Mouse (Mus musculus) liver, adult 2 months (tissue): ENCODE data around the gene Ankrd35. TPM values are rescaled to one million over a fixed set of nuclear protein-coding genes. Genes with fewer than 3 reads are reported as not detected.
"Not testable (repeated sequence)": the region's sequence is repeated elsewhere in the genome, so short reads cannot be mapped to it uniquely, and the experiment has no call there.

Experiments
- DNase-seq: peaks from one replicate; pipeline ENCODE4 v3.0.0-alpha.2; 2011; ENCODE audit warnings: low read depth, low spot score; ENCODE audit errors: extremely low read depth
- H3K27ac ChIP-seq: fragments of 200-500 bp; replicated peaks from 2 replicates; pipeline ENCODE4 v1.5.1; 2012; ENCODE audit warnings: low read depth, mild to moderate bottlenecking, control low read depth, inconsistent platforms, low read length; ENCODE audit not compliant: insufficient read depth
- H3K27me3 ChIP-seq: fragments of 200-500 bp; 2 replicates; pipeline ENCODE4 v1.6.1; 2012; ENCODE audit warnings: mild to moderate bottlenecking, moderate library complexity, low read length, inconsistent platforms; ENCODE audit not compliant: control insufficient read depth, insufficient read depth
- H3K36me3 ChIP-seq: fragments of 200-500 bp; 2 replicates; pipeline ENCODE4 v1.6.1; 2012; ENCODE audit warnings: low read length, inconsistent platforms; ENCODE audit not compliant: control insufficient read depth, insufficient read depth
- H3K4me1 ChIP-seq: fragments of 200-500 bp; 2 replicates; pipeline ENCODE4 v1.6.1; 2011; ENCODE audit warnings: low read length; ENCODE audit not compliant: control insufficient read depth, insufficient read depth
- H3K4me3 ChIP-seq: fragments of 200-500 bp; 2 replicates; pipeline ENCODE4 v1.5.1; 2011; ENCODE audit warnings: low read depth, mild to moderate bottlenecking, control low read depth, low read length, moderate library complexity; ENCODE audit not compliant: insufficient read depth
- H3K79me2 ChIP-seq: fragments of 200-500 bp; 2 replicates; pipeline ENCODE4 v1.6.1; 2012; ENCODE audit warnings: inconsistent platforms, mild to moderate bottlenecking, low read length, moderate library complexity; ENCODE audit not compliant: control insufficient read depth, insufficient read depth
- H3K9ac ChIP-seq: fragments of 200-500 bp; 2 replicates; pipeline ENCODE4 v1.6.1; 2012; ENCODE audit warnings: low read depth, mild to moderate bottlenecking, control low read depth, inconsistent platforms, low read length
- CTCF ChIP-seq: fragments of 200-500 bp; IDR thresholded peaks from 2 replicates; pipeline ENCODE4 v1.5.1; 2011; ENCODE audit warnings: low read depth, low read length, control low read depth
- POLR2A ChIP-seq: fragments of 200-500 bp; IDR thresholded peaks from 2 replicates; pipeline ENCODE4 v1.6.1; 2011; ENCODE audit warnings: low read length, control low read depth; ENCODE audit not compliant: insufficient read depth; ENCODE audit errors: extremely low read depth
- WGBS: fragments of 180-500 bp; shearing (Covaris S2); methylation state at CpG from one replicate; pipeline ENCODE4 v1.1.7; 2018; 5-methylcytosine and 5-hydroxymethylcytosine counted together
- polyA plus RNA-seq: library from polyadenylated mRNA; depleted of rRNA; stranded (reverse); fragments of >200 nt; gene quantifications from 2 replicates; pipeline ENCODE4 v1.2.3, GENCODE M21; 2012
- total RNA-seq: library from RNA; depleted of rRNA; stranded (reverse); fragments of >200 nt; gene quantifications from 2 replicates; pipeline ENCODE4 v1.2.3, GENCODE M21; 2014

Ankrd35 gene
- total and polyA plus RNA-seq, 2 experiments: 0.07 TPM; not detected in 1

GRCm38 (mm10) chr3:96729403-96729784, 59.5 kb downstream of the Ankrd35 start:
- Histone ChIP-seq H3K4me3 (no peak overlapping the region), H3K27ac (no peak overlapping the region), H3K9ac (no peak overlapping the region), H3K79me2 (peaks cover 31% of the 10 kb centered on the region), H3K27me3 (no peaks in the 10 kb centered on the region), H3K4me1 (peaks cover 9% of the 10 kb centered on the region), H3K36me3 (no peaks in the 10 kb centered on the region)
- TF ChIP-seq CTCF: no peak
- no peak for TF ChIP-seq POLR2A
- no peak for DNase-seq
- 46% methylated on average over 3 of the region's 3 CpGs for WGBS

DNA sequence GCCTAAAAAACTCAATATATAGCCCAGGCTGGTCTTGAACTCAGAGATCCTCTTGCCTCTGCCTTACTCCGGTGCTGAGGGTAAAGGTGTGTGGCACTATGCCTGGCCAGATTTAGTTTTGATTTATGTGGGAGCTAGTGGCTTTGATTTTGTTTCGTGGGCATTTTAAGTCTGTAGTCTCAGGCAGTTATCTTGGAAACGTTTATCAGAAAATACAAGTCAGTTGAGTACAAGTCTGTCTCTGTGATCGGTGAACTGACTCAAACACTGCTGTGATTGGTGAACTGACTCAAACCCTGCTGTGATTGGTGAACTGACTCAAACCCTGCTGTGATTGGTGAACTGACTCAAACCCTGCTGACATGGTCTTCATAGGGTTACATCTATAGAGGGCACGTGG, 60.9 kb downstream of the Ankrd35 start:
- H3K27ac ChIP-seq: no peak overlapping the region; the same call in 1 of the 2 replicates

GRCm38 (mm10) chr3:96733984-96734383, 64.1 kb downstream of the Ankrd35 start:
- TF ChIP-seq POLR2A (no peak), CTCF (no peak)
- Histone ChIP-seq H3K9ac (no peak overlapping the region), H3K79me2 (peaks cover 40% of the 10 kb centered on the region), H3K36me3 (no peaks in the 10 kb centered on the region), H3K27ac (no peak overlapping the region), H3K4me1 (peaks cover 19% of the 10 kb centered on the region), H3K27me3 (no peaks in the 10 kb centered on the region), H3K4me3 (no peak overlapping the region)
- no peak for DNase-seq
- 84% methylated on average over 1 of the region's 1 CpGs for WGBS

More for the DNA sequence above, 60.9 kb downstream of the Ankrd35 start:
- WGBS: 53% methylated on average over 5 of the region's 5 CpGs
- no peaks in the 10 kb centered on the region for H3K27me3 ChIP-seq
- no peak overlapping the region for H3K4me3 ChIP-seq
- DNase-seq: no peak
- no peaks in the 10 kb centered on the region for H3K36me3 ChIP-seq
- no peak overlapping the region for H3K9ac ChIP-seq
- H3K4me1 ChIP-seq: peaks cover 9% of the 10 kb centered on the region
- TF ChIP-seq POLR2A (no peak), CTCF (no peak)
- peaks cover 31% of the 10 kb centered on the region for H3K79me2 ChIP-seq

DNA sequence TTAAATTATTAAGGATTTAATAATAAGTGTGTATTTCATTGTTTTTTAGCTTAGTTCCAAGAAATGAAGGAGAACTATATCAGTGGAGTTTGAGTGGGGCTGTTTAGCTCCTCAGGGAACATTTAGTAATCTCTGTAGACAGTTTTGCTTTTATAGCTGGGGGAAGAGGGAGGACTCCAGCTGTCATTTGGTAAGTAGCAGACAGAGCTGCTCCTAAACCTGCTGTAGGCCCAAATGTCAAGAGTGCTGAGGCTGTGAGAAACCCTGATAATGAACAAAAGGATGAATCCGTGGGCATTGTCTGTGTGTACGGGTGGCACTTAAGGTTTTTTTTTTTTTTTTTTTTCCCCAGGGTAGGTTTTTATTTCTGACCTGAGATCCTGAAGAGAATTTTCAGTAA, 65.3 kb downstream of the Ankrd35 start:
- Histone ChIP-seq H3K4me3 (no peak overlapping the region), H3K79me2 (peaks cover 41% of the 10 kb centered on the region), H3K9ac (no peak overlapping the region), H3K27ac (no peak overlapping the region), H3K4me1 (peaks cover 17% of the 10 kb centered on the region), H3K36me3 (no peaks in the 10 kb centered on the region), H3K27me3 (no peaks in the 10 kb centered on the region)
- no peak for DNase-seq
- 81% methylated on average over 2 of the region's 2 CpGs for WGBS
- no peak for TF ChIP-seq POLR2A
- no peak for TF ChIP-seq CTCF

GRCm38 (mm10) chr3:96737013-96737740, 67.2 kb downstream of the Ankrd35 start:
- no peak for TF ChIP-seq CTCF
- H3K27ac ChIP-seq: peak overlapping the region; percentile 29
- H3K9ac ChIP-seq: no peak overlapping the region
- H3K79me2 ChIP-seq: peaks cover 29% of the 10 kb centered on the region; the same call in 1 of the 2 replicates
- 3% methylated on average over 1 of the region's 1 CpGs for WGBS
- peaks cover 11% of the 10 kb centered on the region for H3K4me1 ChIP-seq
- H3K36me3 ChIP-seq: no peaks in the 10 kb centered on the region
- no peaks in the 10 kb centered on the region for H3K27me3 ChIP-seq
- DNase-seq: peak; percentile 93
- H3K4me3 ChIP-seq: no peak overlapping the region

DNA sequence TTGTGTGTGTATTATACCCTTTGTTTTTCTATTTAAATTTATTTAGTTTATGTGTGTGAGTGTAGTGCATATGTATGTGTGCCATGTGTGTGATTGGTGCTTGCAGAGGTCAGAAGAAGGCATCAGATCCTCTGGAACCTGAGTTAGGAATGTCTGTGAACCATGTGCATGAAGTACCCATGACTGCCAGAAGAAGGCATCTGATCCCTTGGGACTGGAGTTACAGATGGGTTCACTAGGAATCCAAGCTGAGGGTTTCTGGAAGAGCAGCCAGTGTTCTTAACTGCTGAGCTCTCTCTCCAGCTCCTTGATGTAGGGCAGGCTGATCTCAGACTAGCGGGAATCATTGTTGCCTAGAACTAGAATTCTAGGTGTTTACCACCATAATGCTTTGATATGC, 68.1 kb downstream of the Ankrd35 start:
- no peak for DNase-seq
- Histone ChIP-seq H3K36me3 (no peaks in the 10 kb centered on the region), H3K4me3 (no peak overlapping the region), H3K27me3 (no peaks in the 10 kb centered on the region), H3K9ac (no peak overlapping the region), H3K79me2 (peaks cover 24% of the 10 kb centered on the region; the same call in 1 of the 2 replicates), H3K27ac (no peak overlapping the region), H3K4me1 (peaks cover 11% of the 10 kb centered on the region)
- 86% methylated on average over 1 of the region's 1 CpGs for WGBS
- TF ChIP-seq POLR2A (no peak), CTCF (0 out of 2 replicates have a peak, but pooled peaks have one; percentile 5)

GRCm38 (mm10) chr3:96740279-96740678, 70.3 kb downstream of the Ankrd35 start:
- Histone ChIP-seq H3K4me1 (peaks cover 15% of the 10 kb centered on the region), H3K79me2 (peaks cover 20% of the 10 kb centered on the region; the same call in 1 of the 2 replicates)
- not testable (repeated sequence) for H3K27ac ChIP-seq, DNase-seq, H3K9ac ChIP-seq, H3K4me3 ChIP-seq, H3K27me3 ChIP-seq, H3K36me3 ChIP-seq
